Mouse (Mus musculus) heart, postnatal 10 days (tissue): ENCODE measurements at regions not wholly inside any gene's neighbourhood (a gene's known extent, or its start where the extent isn't known, plus 50 kb on each side); places are given as distances from the start of the nearest gene placed in this dataset.

ENCODE experiments used
- DNase-seq, 2 experiments: peaks; one replicate each; pipeline ENCODE4 v3.0.0; 2021
- intact Hi-C: fragments of 180-260 bp; cut with DNase I; formaldehyde crosslinking; loops from one replicate; pipeline ENCODE4 v1.15.1; 2025
- microRNA-seq, 2 experiments: library from miRNA; unstranded; fragments of <30 nt; microRNA quantifications; one replicate each; pipeline ENCODE4 v1.2.0; 2022

DNA sequence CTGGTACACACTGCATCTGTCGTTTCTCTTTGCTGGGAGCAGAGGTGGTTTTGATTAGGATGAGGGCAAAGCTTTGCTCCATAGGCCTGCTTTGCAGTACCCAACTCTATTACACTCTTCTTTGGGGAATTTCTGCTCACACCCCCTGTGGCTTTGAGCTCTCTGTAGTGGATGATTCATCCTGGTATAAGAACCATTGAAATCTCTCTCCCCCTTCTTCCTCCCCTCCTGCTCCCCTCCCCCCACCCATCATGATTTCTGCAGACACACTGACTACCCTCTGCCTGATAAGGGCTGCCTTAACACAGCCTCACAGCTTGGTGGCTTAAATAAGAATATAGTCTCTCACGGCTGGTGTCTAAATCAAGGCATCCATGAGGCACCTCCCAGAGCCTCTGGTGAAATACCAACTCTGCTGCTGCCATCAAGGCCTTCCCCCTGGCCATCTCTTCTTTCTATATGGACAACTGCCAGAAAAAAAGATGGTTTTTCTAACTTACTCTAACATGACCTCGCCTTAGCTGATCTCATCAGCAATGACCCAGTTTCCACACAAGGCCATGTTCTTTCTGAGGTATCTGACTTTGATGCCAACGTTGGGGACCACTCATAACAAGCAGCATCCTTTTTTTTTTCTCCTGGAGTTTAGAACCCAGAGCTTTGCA lies 81.5 kb upstream of the Camk1g start:
- no peak for DNase-seq
- intact Hi-C loops, result no loop called here

DNA sequence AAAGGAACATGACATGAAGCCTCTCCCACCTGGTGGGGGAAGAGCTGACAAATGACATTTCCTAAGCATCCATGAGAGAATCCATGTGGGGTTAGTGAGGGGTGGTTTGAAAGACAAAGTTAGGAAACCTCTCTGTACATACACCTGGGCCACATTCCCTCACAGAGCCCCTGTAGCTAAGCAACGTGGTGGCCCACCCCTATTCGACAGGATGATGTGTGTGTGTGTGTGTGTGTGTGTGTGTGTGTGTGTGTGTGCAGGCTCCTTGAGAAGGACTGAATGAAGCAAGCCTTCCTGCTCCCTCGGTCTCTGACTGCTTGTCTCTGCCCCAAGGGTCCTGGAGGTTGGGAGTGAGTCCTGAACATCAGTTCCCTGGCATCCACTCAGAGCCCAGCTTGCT lies 80.7 kb upstream of the Camk1g start:
- intact Hi-C loops, result no loop called here
- no peak for DNase-seq

DNA sequence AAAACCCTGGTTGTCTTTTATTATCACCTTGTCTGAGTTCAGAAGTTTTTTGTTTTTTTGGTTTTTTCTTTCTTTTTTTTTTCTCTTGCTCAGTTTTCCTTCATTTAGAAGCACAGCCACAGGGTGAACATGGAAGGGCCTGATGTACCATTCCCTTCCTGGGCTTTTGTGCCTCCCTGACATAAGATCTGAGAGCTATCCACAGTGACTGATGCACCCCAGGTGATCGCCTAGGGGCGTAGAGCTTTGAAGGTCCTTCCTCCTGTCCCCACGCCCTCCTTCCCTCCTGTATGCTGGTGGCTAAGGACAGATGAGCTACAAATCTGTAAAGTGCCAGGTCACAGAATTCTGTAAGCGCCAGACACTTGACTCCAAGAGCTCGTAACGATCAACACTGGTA lies 80.1 kb upstream of the Camk1g start:
- no peak for DNase-seq
- intact Hi-C loops, result no loop called here

DNA sequence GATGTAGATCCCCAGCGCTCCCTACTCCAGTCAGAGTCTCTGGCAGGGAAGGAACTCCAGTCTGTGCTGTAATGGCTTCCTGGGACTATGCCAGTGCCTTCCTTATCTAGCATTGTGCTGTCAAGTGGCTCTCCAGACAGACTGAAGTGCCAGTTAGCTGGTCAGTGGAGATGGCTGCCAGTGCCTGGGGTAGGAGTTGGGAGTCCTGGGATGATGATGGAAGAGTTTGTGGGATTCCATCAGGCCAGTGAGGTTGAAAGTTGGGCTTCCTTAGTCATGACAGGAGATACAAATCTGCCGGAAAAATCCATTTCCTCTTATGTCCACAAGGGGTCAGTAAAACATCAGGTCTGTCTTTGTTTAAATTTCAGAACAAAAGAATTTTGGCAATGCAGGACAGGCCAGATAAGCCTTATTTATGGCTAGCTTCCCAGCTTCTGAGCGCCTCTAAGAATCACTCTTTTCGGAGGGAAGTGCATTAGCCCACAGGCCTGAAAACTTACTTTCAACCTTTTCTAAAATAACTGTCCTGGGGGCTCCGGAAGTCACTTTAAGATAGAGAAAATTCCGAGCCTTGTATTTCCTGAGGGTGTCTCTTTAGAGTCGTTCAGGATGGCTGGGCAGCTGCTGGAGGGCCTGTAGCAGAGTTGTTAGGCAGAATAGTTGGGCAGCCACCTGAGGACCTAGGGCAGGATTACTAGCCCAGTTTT lies 79.5 kb upstream of the Camk1g start:
- intact Hi-C loops, result loop anchor here (2.0 to 10.0 kb wide), 4 partner anchors 63 to 775 kb away; no protein-coding TSS in a partner anchor
- DNase-seq, result peak; percentile 83

DNA sequence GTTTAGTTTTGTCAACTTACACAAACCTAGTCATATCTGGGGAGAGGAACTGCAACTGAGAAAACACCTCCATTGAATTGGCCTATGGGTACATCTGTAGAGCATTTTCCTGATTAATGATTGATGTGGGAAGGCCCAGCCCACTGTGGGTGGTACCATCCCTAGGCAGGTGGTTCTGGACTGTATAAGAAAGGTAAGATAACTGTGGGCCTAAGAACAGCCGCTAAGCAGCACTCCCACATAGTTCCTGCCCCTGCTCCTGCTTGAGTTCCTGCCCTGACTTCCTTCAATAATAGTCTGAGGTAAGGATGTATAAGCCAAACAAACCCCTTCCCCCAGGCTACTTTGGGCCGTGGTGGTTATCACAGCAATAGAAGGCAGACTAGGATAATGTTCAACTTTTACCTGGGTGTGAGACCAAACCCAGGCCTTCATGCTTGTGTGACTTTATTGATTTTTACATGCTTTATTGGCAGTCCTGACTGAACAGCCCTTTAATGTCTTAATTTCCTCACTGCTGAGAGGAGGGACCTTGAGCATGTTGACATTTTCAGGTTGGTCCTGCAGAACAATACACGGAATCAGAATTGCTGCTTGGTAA lies 78.8 kb upstream of the Camk1g start:
- intact Hi-C loops, result loop anchor here (2.0 to 10.0 kb wide), 4 partner anchors 62 to 776 kb away; no protein-coding TSS in a partner anchor
- no peak for DNase-seq

DNA sequence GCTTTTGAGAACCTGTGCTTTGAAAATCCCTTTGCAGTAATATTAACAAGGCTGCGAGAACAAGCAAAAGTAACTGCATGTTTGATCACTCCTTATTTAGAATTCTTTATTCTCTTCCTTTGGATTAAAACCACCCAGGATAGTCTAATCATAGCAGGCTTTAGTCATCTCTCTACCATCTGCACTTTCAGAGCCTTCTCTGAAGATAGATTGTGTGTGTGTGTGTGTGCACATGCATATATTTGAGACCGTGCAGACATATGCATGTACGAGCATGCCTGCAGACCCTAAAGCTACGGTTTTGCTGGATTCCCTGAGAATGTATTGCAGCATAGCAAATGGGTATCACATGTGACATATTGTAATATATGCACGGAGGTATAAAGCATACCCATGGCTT lies 77.5 kb upstream of the Camk1g start:
- intact Hi-C loops, result loop anchor here (2.0 to 10.0 kb wide), 4 partner anchors 61 to 777 kb away; no protein-coding TSS in a partner anchor
- no peak for DNase-seq

DNA sequence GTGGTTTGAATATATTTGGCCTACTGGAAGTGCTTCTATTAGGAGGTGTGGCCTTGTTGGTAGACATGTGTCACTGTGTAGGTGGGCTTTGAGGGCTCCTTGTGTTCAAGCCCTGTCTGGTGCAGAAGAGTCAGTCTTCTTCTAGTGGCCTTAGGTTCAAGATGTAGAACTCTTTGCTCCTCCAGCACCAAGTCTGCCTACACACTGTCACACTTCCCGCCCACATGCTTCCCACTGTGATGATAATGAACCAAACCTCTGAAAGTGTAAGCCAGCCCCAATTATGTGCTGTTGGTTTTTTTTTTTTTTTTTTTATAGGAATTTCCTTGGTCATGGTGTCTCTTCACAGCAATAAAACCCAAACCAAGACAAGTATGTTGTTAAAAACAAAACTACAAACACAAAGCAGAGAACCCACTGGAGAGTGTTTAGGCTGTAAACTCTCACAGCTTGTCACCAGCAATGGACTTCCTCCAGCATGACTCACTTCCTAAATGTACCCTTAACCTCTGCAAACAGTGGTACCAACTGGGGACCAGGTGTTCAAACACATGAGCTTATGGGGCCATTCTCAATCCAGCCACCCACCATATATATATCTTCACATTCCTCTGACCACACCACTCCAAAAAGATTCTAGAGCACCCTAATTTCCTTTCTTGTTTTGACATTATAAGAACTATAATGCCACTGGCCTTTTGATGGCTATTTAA lies 74.0 kb upstream of the Camk1g start:
- no peak for DNase-seq
- intact Hi-C loops, result loop anchor here (10.0 kb wide), 1 partner anchor 781 kb away; no protein-coding TSS in a partner anchor

DNA sequence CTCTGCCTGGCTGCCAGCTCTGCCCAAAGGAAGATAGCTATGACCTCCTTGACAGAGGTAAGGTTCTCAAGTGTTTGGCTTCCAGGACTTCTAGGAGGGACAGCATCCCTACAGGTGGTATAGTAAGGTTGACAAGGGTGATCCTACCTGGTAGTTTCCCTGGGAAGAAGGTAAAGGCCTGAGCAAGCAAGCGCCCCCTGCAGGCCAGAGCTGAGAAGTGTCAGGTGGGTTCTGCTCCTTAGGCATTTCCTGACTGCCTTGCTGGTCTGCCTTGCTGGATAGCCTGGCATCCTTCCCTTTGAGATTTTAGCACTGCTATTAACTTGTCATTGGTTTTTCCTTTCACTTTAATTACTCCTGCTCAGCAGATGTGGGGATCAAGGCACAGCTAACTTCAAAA lies 70.4 kb upstream of the Camk1g start:
- no peak for DNase-seq
- intact Hi-C loops, result loop anchor here (10.0 kb wide), 1 partner anchor 784 kb away; no protein-coding TSS in a partner anchor

DNA sequence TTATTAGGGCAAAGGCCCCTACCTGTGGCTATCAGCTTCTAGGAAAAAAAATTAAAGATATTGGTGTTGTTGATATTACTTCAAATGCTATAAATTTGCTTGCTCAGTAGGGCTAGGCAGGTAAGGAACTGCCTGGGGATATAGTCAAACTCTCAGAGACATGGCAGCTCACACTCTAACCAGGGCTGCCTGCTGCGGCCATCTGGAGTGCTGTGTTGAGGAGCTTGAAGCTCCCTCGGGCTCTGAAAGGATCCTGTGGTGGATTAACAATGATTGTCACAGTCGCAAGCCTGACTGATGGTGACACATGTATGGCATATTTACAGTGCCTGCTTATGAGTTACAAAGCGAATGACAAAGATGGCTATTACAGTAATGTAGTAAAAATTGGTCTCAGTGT lies 64.2 kb upstream of the Camk1g start:
- DNase-seq, result no peak
- intact Hi-C loops, result no loop called here

DNA sequence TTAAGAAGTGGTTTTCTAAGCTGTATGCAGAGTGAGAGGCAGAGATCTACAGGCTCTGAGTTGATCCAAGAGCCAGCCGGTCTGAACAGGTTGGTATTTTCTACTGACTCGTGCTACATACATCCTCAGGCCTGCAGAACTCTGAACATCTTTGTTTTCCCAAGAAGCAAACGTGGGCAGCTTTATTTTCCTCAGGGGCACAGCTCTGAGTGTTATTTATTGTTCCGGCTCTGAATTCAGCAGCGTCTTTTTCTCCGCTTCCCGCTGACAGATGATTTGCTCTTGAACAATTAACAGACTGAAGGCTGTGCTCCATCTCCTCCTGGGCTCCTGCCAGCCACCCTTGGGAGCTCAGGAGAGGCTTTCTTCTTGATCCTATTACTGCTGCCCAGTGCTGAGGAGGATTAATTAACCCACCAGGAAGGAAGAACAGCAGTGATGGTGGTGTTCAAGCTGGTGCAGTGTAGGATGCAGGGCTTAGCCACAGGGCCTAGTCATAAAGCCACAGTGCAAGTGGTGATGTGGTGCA lies 63.5 kb upstream of the Camk1g start:
- intact Hi-C loops, result no loop called here
- no peak for DNase-seq

DNA sequence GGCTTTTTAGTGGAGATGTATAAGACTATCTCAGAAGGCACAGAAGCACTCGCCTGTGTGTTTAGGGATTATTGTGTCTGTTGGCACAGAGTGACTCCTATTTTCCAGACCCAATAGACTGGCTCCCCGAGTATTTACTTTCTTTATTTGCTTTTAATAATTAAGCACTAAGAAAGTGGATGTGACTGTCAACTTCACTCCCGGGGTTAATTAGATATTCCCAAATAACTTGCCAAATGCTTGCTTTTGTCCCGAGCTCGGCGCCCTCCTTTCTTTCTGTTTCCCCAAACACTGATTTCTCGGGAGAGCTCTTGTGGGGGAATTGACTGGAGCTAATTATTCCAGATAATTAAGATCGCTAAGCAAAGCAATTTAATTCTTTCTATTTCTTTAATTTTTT lies 60.1 kb upstream of the Camk1g start:
- intact Hi-C loops, result no loop called here

DNA sequence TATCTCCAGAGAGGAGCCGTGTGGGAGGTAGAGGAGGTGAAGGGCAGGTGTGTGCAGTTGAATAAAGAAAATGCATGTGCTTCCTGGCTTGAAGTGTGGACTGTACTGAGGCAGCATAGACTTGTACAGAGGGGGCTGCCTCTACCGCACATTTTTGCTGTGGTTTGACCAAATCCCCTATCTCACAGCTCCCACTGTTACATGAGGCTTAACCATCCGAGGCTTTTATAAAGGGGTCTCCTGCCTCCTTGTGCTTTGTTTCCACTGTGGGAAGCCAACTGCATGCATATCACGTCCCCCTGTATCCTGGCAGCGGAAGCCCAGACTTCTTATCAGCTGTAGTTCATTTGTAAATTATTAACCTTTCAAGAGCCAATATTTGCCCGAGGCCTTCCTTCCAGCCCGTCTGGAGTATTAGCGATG lies 53.6 kb upstream of the Camk1g start:
- intact Hi-C loops, result no loop called here
- DNase-seq, result no peak

More for the DNA sequence above, 60.1 kb upstream of the Camk1g start:
- DNase-seq, result no peak

DNA sequence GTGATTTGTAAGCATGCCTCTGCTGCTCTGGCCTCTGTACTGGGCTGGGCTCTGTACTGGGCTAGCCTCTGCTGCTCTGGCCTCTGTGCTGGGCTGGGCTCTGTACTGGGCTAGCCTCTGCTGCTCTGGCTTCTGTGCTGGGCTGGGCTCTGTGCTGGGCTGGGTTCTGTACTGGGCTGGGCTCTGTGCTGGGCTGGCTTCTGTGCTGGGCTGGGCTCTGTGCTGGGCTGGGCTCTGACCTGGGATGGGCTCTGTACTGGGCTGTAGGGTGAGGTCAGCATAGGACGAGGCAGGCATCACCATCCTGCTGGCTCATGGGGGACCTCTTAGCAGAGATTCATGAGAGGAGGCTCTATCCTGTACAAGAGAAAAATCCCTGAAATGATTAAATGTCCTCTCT lies 52.8 kb upstream of the Camk1g start:
- no peak for DNase-seq
- intact Hi-C loops, result no loop called here

DNA sequence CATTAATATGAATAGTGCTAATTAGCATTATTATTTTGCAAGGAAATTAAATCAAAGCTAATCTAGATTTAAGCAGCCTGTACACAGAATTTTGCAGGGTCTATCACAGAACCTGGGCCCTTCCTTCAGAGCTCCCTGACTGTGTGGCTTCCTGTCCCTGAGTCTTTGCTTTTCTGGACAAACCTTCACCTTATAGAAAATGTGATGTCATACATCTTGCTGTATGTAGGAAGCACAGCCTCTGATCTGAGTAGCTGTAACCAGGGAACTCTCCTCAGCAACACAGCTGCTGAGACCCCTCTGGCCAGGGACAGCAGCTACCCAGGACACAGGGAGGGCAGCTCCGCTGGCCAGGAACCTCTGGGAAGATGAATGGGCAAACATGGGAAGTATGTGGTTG lies 51.7 kb upstream of the Camk1g start:
- DNase-seq, result no peak
- intact Hi-C loops, result no loop called here

DNA sequence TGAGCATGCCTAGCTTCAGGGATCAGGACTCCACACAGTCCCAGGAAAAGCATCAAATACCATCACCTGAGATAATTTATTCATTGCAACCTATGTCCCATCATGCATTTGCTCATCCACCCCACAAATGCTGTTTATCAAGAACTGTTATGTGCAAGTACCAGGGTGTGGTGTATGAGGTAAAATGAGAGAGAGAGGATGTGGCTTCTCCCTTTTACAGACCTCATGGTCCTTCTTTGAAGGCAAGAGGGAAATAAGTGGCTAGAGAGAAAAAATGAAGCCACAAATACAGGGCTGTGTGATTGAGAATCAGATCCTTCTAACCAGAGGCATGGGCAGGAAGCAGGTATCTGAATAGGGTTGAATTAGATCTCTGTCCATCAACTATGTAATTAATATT lies 51.3 kb upstream of the Camk1g start:
- no peak for DNase-seq
- intact Hi-C loops, result no loop called here

Small RNAs in the stretch of these regions (microRNA-seq; reads per million reads assigned to microRNA genes)
- 5.2 to 14.6 reads per million in 2 experiments for gene Mir205
